Mouse (Mus musculus) testis, adult 2 months (tissue): Measurements from ENCODE around the gene 5730596B20Rik. TPM values are rescaled to one million over a fixed set of nuclear protein-coding genes. Genes with fewer than 3 reads are reported as not detected.
A peak's percentile ranks its signal among the peaks of the same experiment; 100 is the strongest.

Experiments used
- H3K27ac ChIP-seq: fragments of 200-500 bp; 2 replicates; pipeline ENCODE4 v1.5.1; 2012; ENCODE audit warnings: low read depth, low read length; ENCODE audit not compliant: control insufficient read depth, insufficient read depth
- H3K27me3 ChIP-seq: fragments of 200-500 bp; 2 replicates; pipeline ENCODE4 v1.6.1; 2012; ENCODE audit warnings: mild to moderate bottlenecking, low read length, moderate library complexity; ENCODE audit not compliant: control insufficient read depth, insufficient read depth
- H3K36me3 ChIP-seq: fragments of 200-500 bp; 2 replicates; pipeline ENCODE4 v1.6.1; 2012; ENCODE audit warnings: mild to moderate bottlenecking, low read length; ENCODE audit not compliant: control insufficient read depth, insufficient read depth
- H3K4me1 ChIP-seq: fragments of 200-500 bp; 2 replicates; pipeline ENCODE4 v1.6.1; 2012; ENCODE audit warnings: low read length; ENCODE audit not compliant: control insufficient read depth, insufficient read depth
- H3K4me3 ChIP-seq: fragments of 200-500 bp; 2 replicates; pipeline ENCODE4 v1.5.1; 2012; ENCODE audit warnings: low read depth, mild to moderate bottlenecking, low read length, moderate library complexity, mixed read lengths; ENCODE audit not compliant: control insufficient read depth
- CTCF ChIP-seq: fragments of 200-500 bp; IDR thresholded peaks from 2 replicates; pipeline ENCODE4 v1.5.1; 2012; ENCODE audit warnings: low read depth, mild to moderate bottlenecking, inconsistent platforms, low read length, moderate library complexity; ENCODE audit not compliant: control insufficient read depth, insufficient read depth, insufficient replicate concordance
- POLR2A ChIP-seq: fragments of 200-500 bp; IDR thresholded peaks from 2 replicates; pipeline ENCODE4 v1.6.1; 2012; ENCODE audit warnings: low read depth, mild to moderate bottlenecking, inconsistent platforms, low read length, moderate library complexity; ENCODE audit not compliant: control insufficient read depth
- polyA plus RNA-seq: library from polyadenylated mRNA; depleted of rRNA; stranded (reverse); fragments of >200 nt; gene quantifications from 2 replicates; pipeline ENCODE4 v1.2.3, GENCODE M21; 2012

The 5730596B20Rik gene
- polyA plus RNA-seq, 1 experiment = not detected

DNA sequence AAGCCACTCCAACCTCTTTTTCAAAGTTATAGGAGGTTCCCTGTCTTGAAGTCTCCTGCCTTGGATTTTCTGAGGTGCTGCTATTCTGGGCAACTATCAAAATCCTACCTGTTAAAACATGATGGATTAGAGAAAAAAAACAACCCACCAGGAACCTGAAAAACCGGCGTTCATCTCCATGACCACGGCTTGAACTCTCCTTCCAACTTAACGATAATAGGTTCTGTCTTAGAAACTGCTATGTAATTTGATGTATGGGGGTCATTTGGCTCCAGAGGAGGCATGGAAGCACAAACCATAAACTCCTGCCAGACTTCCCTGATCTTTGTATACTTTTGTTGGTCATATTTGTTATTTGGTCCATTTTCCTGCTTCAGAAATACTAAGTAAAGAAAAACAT is 3.6 kb upstream of the 5730596B20Rik start:
- Histone ChIP-seq H3K36me3 (no peaks in the 10 kb centered on the region), H3K27ac (no peak overlapping the region), H3K4me3 (no peak overlapping the region), H3K27me3 (peaks cover 22% of the 10 kb centered on the region), H3K4me1 (peaks cover 28% of the 10 kb centered on the region)
- no peak for TF ChIP-seq CTCF
- TF ChIP-seq POLR2A = no peak

DNA sequence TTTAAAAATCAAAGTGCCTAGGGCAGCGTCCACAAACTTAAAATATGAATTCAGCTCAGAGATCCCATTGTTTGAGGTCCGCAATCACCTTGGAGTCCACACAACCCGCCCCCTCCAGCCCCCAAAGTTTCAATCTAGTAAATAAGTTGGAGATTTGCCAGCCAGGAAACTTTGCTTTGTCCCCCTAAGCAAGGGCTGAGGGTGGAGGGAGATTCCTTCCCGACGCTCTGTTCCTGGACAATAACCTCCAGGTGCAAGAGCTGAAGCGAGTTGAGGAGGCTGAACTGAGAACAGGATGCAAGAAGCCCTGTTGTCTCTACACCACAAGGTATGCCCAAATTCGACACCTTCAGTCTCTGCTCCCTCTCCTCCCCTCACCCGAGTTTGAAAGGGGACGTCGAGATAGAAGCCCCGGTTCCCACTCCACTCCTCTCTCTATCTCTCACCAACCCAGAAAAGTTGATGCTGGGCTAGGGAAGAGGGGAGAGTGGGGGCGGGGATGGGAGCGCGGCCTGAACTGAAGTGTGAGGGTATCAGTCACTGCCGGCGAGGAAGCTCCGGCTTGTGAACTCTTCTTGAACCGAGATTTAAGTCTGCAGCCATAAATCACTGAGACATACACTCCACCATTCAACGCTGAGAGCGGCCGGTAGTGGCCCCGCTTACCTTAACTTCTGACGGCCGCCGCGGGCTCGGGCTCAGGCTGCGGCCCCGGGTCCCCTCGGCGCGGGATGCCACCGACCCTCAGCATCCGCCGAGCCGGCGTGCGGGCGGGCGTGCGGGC is 2.1 kb upstream of the 5730596B20Rik start:
- no peak overlapping the region for H3K27ac ChIP-seq
- no peak for TF ChIP-seq CTCF
- no peak for TF ChIP-seq POLR2A
- H3K27me3 ChIP-seq = peaks cover 22% of the 10 kb centered on the region
- H3K4me3 ChIP-seq = peak overlapping the region; percentile 40
- no peaks in the 10 kb centered on the region for H3K36me3 ChIP-seq
- peaks cover 22% of the 10 kb centered on the region for H3K4me1 ChIP-seq

DNA sequence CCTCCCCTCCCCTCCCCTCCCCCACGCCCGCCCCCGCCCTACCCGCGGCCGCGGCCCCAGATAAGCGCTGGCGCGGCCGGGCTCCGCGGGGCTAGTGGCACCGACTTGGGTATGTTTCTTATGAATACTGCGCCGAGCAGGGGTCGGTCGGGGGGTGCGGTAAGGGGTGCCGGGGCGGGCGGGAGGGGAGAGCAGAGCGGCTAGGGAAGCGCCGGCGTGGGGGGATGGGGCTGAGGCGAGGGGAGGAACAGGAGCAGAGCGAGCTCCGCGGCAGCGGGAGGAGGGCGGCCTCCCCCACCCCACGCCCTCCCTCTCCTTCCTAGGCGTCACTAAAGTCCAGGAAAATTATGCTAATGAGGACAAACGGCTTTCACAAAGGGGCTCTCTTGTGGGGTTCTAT is 1.4 kb upstream of the 5730596B20Rik start:
- Histone ChIP-seq H3K4me1 (peaks cover 19% of the 10 kb centered on the region), H3K4me3 (no peak overlapping the region), H3K36me3 (no peaks in the 10 kb centered on the region), H3K27me3 (peaks cover 22% of the 10 kb centered on the region), H3K27ac (no peak overlapping the region)
- TF ChIP-seq CTCF (no peak), POLR2A (no peak)

DNA sequence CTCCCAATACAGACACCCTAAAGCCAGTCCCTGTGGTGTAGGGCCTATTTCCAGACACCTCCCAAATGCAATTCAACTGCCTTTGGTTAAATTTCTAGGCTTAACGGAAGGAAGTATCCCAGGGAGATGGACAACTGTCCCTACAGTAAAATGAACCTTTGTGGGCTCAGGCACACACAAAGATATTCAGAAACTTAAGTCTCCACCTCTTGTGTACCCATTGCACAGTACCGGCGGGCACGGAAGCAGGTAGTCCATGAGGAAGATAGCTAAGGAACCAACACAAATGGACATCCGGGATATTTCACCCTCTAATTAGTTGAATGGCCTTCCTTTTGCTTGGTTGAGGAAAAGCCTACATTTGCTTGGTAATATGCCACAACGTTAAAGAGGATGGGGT is 907 bp upstream of the 5730596B20Rik start:
- Histone ChIP-seq H3K4me3 (no peak overlapping the region), H3K36me3 (no peaks in the 10 kb centered on the region), H3K27ac (no peak overlapping the region), H3K27me3 (peaks cover 22% of the 10 kb centered on the region), H3K4me1 (peaks cover 18% of the 10 kb centered on the region)
- no peak for TF ChIP-seq POLR2A
- TF ChIP-seq CTCF = no peak

DNA sequence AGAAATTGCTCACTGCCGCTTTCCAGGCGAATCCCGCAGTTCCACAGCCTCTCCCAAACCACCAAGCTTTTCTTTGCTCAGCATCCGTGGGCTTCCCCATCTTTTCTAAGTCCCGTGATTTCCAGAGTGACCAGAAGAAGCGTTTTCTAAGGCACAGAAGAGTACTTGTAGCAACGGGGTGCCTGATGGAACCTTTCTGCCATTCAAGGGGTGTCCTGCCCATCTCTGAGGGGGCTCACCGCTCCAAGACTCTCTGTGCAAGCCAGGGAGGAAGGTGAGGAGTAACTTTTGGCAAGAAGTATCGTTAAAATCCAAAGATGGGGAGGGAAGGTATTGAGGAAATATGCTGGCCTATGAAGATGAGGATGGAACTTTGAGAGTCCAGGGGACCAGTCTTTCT is 508 bp downstream of the 5730596B20Rik start:
- no peak overlapping the region for H3K4me3 ChIP-seq
- peaks cover 20% of the 10 kb centered on the region for H3K27me3 ChIP-seq
- TF ChIP-seq POLR2A = no peak
- no peak for TF ChIP-seq CTCF
- peaks cover 11% of the 10 kb centered on the region for H3K4me1 ChIP-seq
- H3K36me3 ChIP-seq = no peaks in the 10 kb centered on the region
- no peak overlapping the region for H3K27ac ChIP-seq

DNA sequence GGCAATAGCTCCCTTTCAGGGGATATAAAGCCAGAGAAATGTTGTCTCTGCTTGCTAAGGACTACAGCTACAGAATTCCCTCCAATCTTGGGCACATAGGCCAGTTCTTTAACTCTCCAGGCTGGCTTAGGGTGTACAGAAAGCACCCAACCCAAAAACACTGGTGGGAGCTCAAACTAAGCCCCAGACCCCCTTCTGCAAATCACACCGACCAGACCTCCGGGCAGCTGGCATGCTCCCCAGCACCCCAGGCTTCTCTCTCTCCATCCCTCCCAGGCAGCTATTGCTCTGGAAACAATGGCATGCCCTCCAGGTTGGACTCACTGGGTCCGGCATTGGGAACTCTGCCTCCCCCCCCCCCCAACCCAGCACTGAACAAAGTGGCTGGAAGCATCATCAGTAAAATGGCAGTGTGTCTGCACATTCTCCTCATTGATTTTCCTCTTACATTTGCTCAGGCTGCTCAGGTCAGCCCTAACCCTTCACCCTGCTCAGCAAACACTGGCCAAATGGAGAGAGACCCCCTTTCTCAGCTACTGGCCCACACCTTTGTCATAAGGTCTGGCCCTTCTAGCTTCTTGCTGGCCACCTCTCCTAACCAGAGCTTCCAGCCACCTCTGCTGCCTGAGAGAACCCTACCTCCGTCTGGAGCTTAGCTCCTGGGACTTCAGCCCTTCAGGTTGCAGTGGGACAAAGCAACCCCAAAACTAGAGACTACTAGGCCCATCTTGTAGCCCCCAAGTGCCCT is 1.8 kb downstream of the 5730596B20Rik start:
- no peak for TF ChIP-seq POLR2A
- no peak for TF ChIP-seq CTCF
- H3K4me1 ChIP-seq = peaks cover 9% of the 10 kb centered on the region
- H3K27ac ChIP-seq = no peak overlapping the region
- no peak overlapping the region for H3K4me3 ChIP-seq
- peaks cover 20% of the 10 kb centered on the region for H3K27me3 ChIP-seq
- no peaks in the 10 kb centered on the region for H3K36me3 ChIP-seq

DNA sequence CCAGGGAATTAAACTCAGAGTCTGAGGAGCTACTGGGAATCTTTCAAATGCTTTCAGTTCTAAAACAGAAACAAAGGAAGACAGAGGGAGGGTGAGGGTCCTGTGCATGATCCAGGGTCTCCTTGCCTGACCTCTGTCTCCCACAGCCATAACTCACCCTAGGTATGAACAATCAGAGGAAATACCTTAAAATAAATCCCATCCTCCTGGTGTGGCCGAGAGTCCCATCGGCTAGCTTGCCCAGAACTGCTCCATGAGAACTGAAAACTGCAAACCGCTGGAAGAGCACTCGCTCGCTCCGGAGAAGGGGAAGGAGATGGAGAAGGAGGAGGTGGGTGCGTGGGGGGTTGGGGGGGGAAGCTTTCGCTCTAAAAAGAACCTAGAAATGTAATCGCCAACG is 2.4 kb downstream of the 5730596B20Rik start:
- H3K27ac ChIP-seq = no peak overlapping the region
- no peak overlapping the region for H3K4me3 ChIP-seq
- peaks cover 9% of the 10 kb centered on the region for H3K4me1 ChIP-seq
- H3K36me3 ChIP-seq = no peaks in the 10 kb centered on the region
- no peak for TF ChIP-seq POLR2A
- no peak for TF ChIP-seq CTCF
- H3K27me3 ChIP-seq = peaks cover 20% of the 10 kb centered on the region
